8 mouse cellular contexts compared by ENCODE assay signal in genomic region chr14:45563577-45563976, GRCm38 (mm10). TPM values are rescaled to one million over a fixed set of nuclear protein-coding genes. Genes with fewer than 3 reads are reported as not detected.
DNase-seq lines count a peak whose midpoint lies in the region; ATAC-seq and TF ChIP-seq lines count a peak whose summit lies in the region.
"Had no signal": no experiment of that assay in that cellular context is flagged by ENCODE, and none has a peak within 500 bp of the region (broad histone marks: within the 10 kb centered on the region; RNA-seq: fewer than 3 reads in every experiment).

No protein-coding gene starts in this region.

- intact Hi-C loops in heart, postnatal 36 days (cut with DNase I) = no loop called here

- H3K4me1 ChIP-seq in lung, embryonic 15.5 days = peaks cover 19% of the 10 kb centered on the region
- H3K4me1 ChIP-seq in forebrain, embryonic 15.5 days = peaks cover 18% of the 10 kb centered on the region
- H3K4me1 ChIP-seq in midbrain, postnatal 0 days (ENCODE audit: insufficient read depth, low read length) = no peaks in the 10 kb centered on the region

- no peaks in the 10 kb centered on the region for H3K9me3 ChIP-seq in lung, embryonic 15.5 days
- H3K9me3 ChIP-seq in forebrain, embryonic 15.5 days = no peaks in the 10 kb centered on the region
- no peaks in the 10 kb centered on the region for H3K9me3 ChIP-seq in midbrain, postnatal 0 days (ENCODE audit: low read length)

- DNase-seq in lung, adult 18-20 months = no peak
- DNase-seq in adrenal gland, postnatal 14 days = peak; percentile 81
- peak; percentile 55 to 62 for DNase-seq in heart, postnatal 36 days
- DNase-seq in midbrain, postnatal 0 days (ENCODE audit: low spot score) = peak; percentile 72
- DNase-seq in spleen, postnatal 4 days (ENCODE audit: low spot score in 2 of 2) = no peak

- H3K4me2 ChIP-seq in lung, embryonic 15.5 days = no peak overlapping the region
- no peak overlapping the region for H3K4me2 ChIP-seq in forebrain, embryonic 15.5 days (replicated peaks)
- H3K4me2 ChIP-seq in midbrain, postnatal 0 days (ENCODE audit: low read depth, low read length, poor library complexity, severe bottlenecking) = no peak overlapping the region

- no peaks in the 10 kb centered on the region for H3K27me3 ChIP-seq in lung, embryonic 15.5 days
- no peaks in the 10 kb centered on the region for H3K27me3 ChIP-seq in forebrain, embryonic 15.5 days
- no peaks in the 10 kb centered on the region for H3K27me3 ChIP-seq in midbrain, postnatal 0 days (ENCODE audit: insufficient read depth, low read length)

- H3K36me3 ChIP-seq in lung, embryonic 15.5 days = no peaks in the 10 kb centered on the region
- no peaks in the 10 kb centered on the region for H3K36me3 ChIP-seq in forebrain, embryonic 15.5 days
- H3K36me3 ChIP-seq in midbrain, postnatal 0 days (ENCODE audit: insufficient read depth, low read length) = no peaks in the 10 kb centered on the region

- peak; percentile 87 for ATAC-seq in lung, embryonic 15.5 days (ENCODE audit: borderline replicate concordance, extremely low read depth, low FRiP score, low TSS enrichment)
- ATAC-seq in forebrain, embryonic 15.5 days (replicated peaks) = peak; percentile 33; the same call in 1 of the 2 replicates
- ATAC-seq in midbrain, postnatal 0 days (ENCODE audit: low FRiP score) = peak; percentile 18; the same call in 1 of the 2 replicates

- H3K9ac ChIP-seq in lung, embryonic 15.5 days = no peak overlapping the region
- H3K9ac ChIP-seq in forebrain, embryonic 15.5 days (replicated peaks) = no peak overlapping the region
- no peak overlapping the region for H3K9ac ChIP-seq in midbrain, postnatal 0 days (replicated peaks; ENCODE audit: low read length, poor library complexity, severe bottlenecking)

- H3K4me3 ChIP-seq in lung, embryonic 15.5 days = no peak overlapping the region
- no peak overlapping the region for H3K4me3 ChIP-seq in forebrain, embryonic 15.5 days
- no peak overlapping the region for H3K4me3 ChIP-seq in midbrain, postnatal 0 days (ENCODE audit: low read depth, low read length)

- peak overlapping the region; percentile 89 for H3K27ac ChIP-seq in lung, embryonic 15.5 days
- no peak overlapping the region for H3K27ac ChIP-seq in forebrain, embryonic 15.5 days (replicated peaks)
- H3K27ac ChIP-seq in midbrain, postnatal 0 days (ENCODE audit: low read depth, low read length) = no peak overlapping the region
- H3K27ac ChIP-seq: kidney, postnatal 0 days had no signal

- no peak for TF ChIP-seq CTCF in midbrain, postnatal 0 days (IDR thresholded peaks at IDR 0.05)

- WGBS in lung, embryonic 15.5 days = 71% methylated on average over 1 of the region's 1 CpGs
- 91% methylated on average over 1 of the region's 1 CpGs for WGBS in forebrain, embryonic 15.5 days
- whole genome bisulfite sequencing in midbrain, postnatal 0 days = 90% methylated on average over 1 of the region's 1 CpGs

RNA-seq across cellular contexts. Expression of gene Fermt2, which starts 33.7 kb away (rescaled TPM):
- 239 and 248 TPM in 2 replicates for polyA plus RNA-seq in lung, embryonic 15.5 days (2015; fragmentation: Nextera tagmentation; extraction: Ambion mirVana)
- 140 and 148 TPM in 2 replicates for total RNA-seq in adrenal gland, postnatal 14 days (2021)
- 62.8 and 72.2 TPM in 2 replicates for polyA plus RNA-seq in forebrain, embryonic 15.5 days (2015; fragmentation: Nextera tagmentation; extraction: Ambion mirVana)
- 100 to 1,000 TPM; 272 to 292 TPM for total RNA-seq in heart, postnatal 36 days (2021)
- total RNA-seq in midbrain, postnatal 0 days (2014; rRNA removed) = 26.4 and 29.0 TPM in 2 replicates
- polyA plus RNA-seq in midbrain, postnatal 0 days (2015; fragmentation: Nextera tagmentation; extraction: Ambion mirVana) = 66.7 and 70.0 TPM in 2 replicates

Comparison
In these comparisons a context has a peak if more than half of its experiments do, and no peak if none do; other contexts are left out.
1. ATAC-seq: peak in every context shown above with its lines; median percentile 87 in lung, embryonic 15.5 days; 33 in forebrain, embryonic 15.5 days; 18 in midbrain, postnatal 0 days.
2. DNase-seq: peak in adrenal gland, postnatal 14 days (single experiment), heart, postnatal 36 days (2 of 2) and midbrain, postnatal 0 days (single experiment); none in lung, adult 18-20 months (0 of 2) and spleen, postnatal 4 days (0 of 2).